Mouse (Mus musculus): ENCODE results near the gene Tubg2.

DNA sequence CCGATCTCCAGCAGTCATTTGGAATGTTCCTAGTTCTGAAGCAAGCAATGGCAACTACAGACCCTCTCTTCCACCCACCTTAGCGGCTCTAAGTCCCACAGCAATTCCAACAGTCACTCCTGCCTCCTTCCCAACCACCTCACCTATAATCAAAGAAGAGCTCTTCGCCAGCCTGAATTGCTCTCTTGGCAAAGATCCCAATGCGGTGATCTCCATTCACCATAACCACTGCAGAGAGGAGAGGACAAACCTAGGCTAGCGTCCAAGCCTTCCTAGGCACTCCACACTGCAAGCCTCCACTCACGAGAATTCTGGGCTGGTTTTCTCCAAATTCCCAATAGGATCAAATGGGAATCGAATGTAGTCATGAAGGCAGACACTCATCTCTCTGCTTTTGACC, 37.4 kb downstream of the Tubg2 start:
- TF ChIP-seq CTCF (IDR thresholded peaks at IDR 0.05; ENCODE audit: low read depth) (no peak), EP300 (optimal IDR thresholded peaks at IDR 0.05) (no peak)

Measured in stomach, postnatal 0 days (tissue).